Comparison of ENCODE assay signal across 22 mouse cellular contexts in genomic region chr5:75334050-75334449, GRCm38 (mm10).
"Had no signal": no experiment of that assay in that cellular context is flagged by ENCODE, and none has a peak within 500 bp of the region (broad histone marks: within the 10 kb centered on the region; RNA-seq: fewer than 3 reads in every experiment).

No protein-coding gene starts in this region.

- H3K4me3 ChIP-seq: intestine, embryonic 15.5 days; limb, embryonic 10.5 days; limb, embryonic 13.5 days; liver, embryonic 12.5 days; liver, embryonic 15.5 days; megakaryocyte, embryonic 14.5 days; midbrain, embryonic 15.5 days; neural tube, embryonic 12.5 days; neural tube, embryonic 15.5 days; stomach, embryonic 15.5 days had no signal

- H3K36me3 ChIP-seq: intestine, embryonic 15.5 days; limb, embryonic 10.5 days; limb, embryonic 13.5 days; liver, embryonic 12.5 days; liver, embryonic 15.5 days; midbrain, embryonic 15.5 days; neural tube, embryonic 12.5 days; neural tube, embryonic 15.5 days; stomach, embryonic 15.5 days had no signal

- H3K27me3 ChIP-seq: intestine, embryonic 15.5 days; limb, embryonic 13.5 days; liver, embryonic 12.5 days; liver, embryonic 15.5 days; midbrain, embryonic 15.5 days; neural tube, embryonic 12.5 days; neural tube, embryonic 15.5 days; stomach, embryonic 15.5 days had no signal

- ATAC-seq: intestine, embryonic 15.5 days; liver, embryonic 12.5 days; midbrain, embryonic 15.5 days had no signal

- DNase-seq: kidney, adult 11 months; kidney, adult 9 months; kidney, postnatal 14 days; kidney, postnatal 4 days; layer of hippocampus, adult 9-11 months; liver; lung, embryonic 14.5 days; right cerebral cortex, adult 18-20 months; right cerebral cortex, postnatal 14 days; spleen, adult 18-20 months; thymus, postnatal 25 days had no signal

- H3K9ac ChIP-seq: intestine, embryonic 15.5 days; limb, embryonic 13.5 days; liver, embryonic 12.5 days; liver, embryonic 15.5 days; lung, embryonic 14.5 days; midbrain, embryonic 15.5 days; neural tube, embryonic 12.5 days; neural tube, embryonic 15.5 days; stomach, embryonic 15.5 days had no signal

- H3K27ac ChIP-seq: intestine, embryonic 15.5 days; limb, embryonic 10.5 days; limb, embryonic 13.5 days; liver, embryonic 12.5 days; liver, embryonic 15.5 days; macrophage; midbrain, embryonic 15.5 days; neural tube, embryonic 12.5 days; neural tube, embryonic 15.5 days; stomach, embryonic 15.5 days had no signal

- H3K9me3 ChIP-seq: intestine, embryonic 15.5 days; limb, embryonic 10.5 days; limb, embryonic 13.5 days; liver, embryonic 12.5 days; liver, embryonic 15.5 days; midbrain, embryonic 15.5 days; neural tube, embryonic 12.5 days; neural tube, embryonic 15.5 days; stomach, embryonic 15.5 days had no signal

- H3K4me1 ChIP-seq: intestine, embryonic 15.5 days; limb, embryonic 10.5 days; limb, embryonic 13.5 days; liver, embryonic 12.5 days; liver, embryonic 15.5 days; midbrain, embryonic 15.5 days; stomach, embryonic 15.5 days had no signal
